Mouse (Mus musculus) liver, adult 2 months (tissue): ENCODE results near the gene Stxbp4. TPM values are rescaled to one million over a fixed set of nuclear protein-coding genes. Genes with fewer than 3 reads are reported as not detected.

Source experiments
- DNase-seq: peaks from one replicate; pipeline ENCODE4 v3.0.0-alpha.2; 2011; ENCODE audit warnings: low read depth, low spot score; ENCODE audit errors: extremely low read depth
- H3K27ac ChIP-seq: fragments of 200-500 bp; replicated peaks from 2 replicates; pipeline ENCODE4 v1.5.1; 2012; ENCODE audit warnings: low read depth, mild to moderate bottlenecking, control low read depth, inconsistent platforms, low read length; ENCODE audit not compliant: insufficient read depth
- H3K27me3 ChIP-seq: fragments of 200-500 bp; 2 replicates; pipeline ENCODE4 v1.6.1; 2012; ENCODE audit warnings: mild to moderate bottlenecking, moderate library complexity, low read length, inconsistent platforms; ENCODE audit not compliant: control insufficient read depth, insufficient read depth
- H3K36me3 ChIP-seq: fragments of 200-500 bp; 2 replicates; pipeline ENCODE4 v1.6.1; 2012; ENCODE audit warnings: low read length, inconsistent platforms; ENCODE audit not compliant: control insufficient read depth, insufficient read depth
- H3K4me1 ChIP-seq: fragments of 200-500 bp; 2 replicates; pipeline ENCODE4 v1.6.1; 2011; ENCODE audit warnings: low read length; ENCODE audit not compliant: control insufficient read depth, insufficient read depth
- H3K4me3 ChIP-seq: fragments of 200-500 bp; 2 replicates; pipeline ENCODE4 v1.5.1; 2011; ENCODE audit warnings: low read depth, mild to moderate bottlenecking, control low read depth, low read length, moderate library complexity; ENCODE audit not compliant: insufficient read depth
- H3K79me2 ChIP-seq: fragments of 200-500 bp; 2 replicates; pipeline ENCODE4 v1.6.1; 2012; ENCODE audit warnings: inconsistent platforms, mild to moderate bottlenecking, low read length, moderate library complexity; ENCODE audit not compliant: control insufficient read depth, insufficient read depth
- H3K9ac ChIP-seq: fragments of 200-500 bp; 2 replicates; pipeline ENCODE4 v1.6.1; 2012; ENCODE audit warnings: low read depth, mild to moderate bottlenecking, control low read depth, inconsistent platforms, low read length
- CTCF ChIP-seq: fragments of 200-500 bp; IDR thresholded peaks from 2 replicates; pipeline ENCODE4 v1.5.1; 2011; ENCODE audit warnings: low read depth, low read length, control low read depth
- POLR2A ChIP-seq: fragments of 200-500 bp; IDR thresholded peaks from 2 replicates; pipeline ENCODE4 v1.6.1; 2011; ENCODE audit warnings: low read length, control low read depth; ENCODE audit not compliant: insufficient read depth; ENCODE audit errors: extremely low read depth
- WGBS: fragments of 180-500 bp; shearing (Covaris S2); methylation state at CpG from one replicate; pipeline ENCODE4 v1.1.7; 2018; 5-methylcytosine and 5-hydroxymethylcytosine counted together
- polyA plus RNA-seq: library from polyadenylated mRNA; depleted of rRNA; stranded (reverse); fragments of >200 nt; gene quantifications from 2 replicates; pipeline ENCODE4 v1.2.3, GENCODE M21; 2012
- total RNA-seq: library from RNA; depleted of rRNA; stranded (reverse); fragments of >200 nt; gene quantifications from 2 replicates; pipeline ENCODE4 v1.2.3, GENCODE M21; 2014

Stxbp4 gene
- total and polyA plus RNA-seq, 2 experiments, result 0.62 to 1.8 TPM

- no peak for DNase-seq
- no peak overlapping the region for H3K27ac ChIP-seq
These were observed 62.3 kb downstream of the Stxbp4 start for GRCm38 (mm10) chr11:90575491-90576048.

GRCm38 (mm10) chr11:90570646-90571259, 67.1 kb downstream of the Stxbp4 start:
- 90% methylated on average over 2 of the region's 2 CpGs for WGBS
- TF ChIP-seq CTCF (no peak), POLR2A (no peak)
- no peaks in the 10 kb centered on the region for H3K27me3 ChIP-seq
- no peaks in the 10 kb centered on the region for H3K4me1 ChIP-seq
- H3K9ac ChIP-seq, result no peak overlapping the region
- H3K4me3 ChIP-seq, result no peak overlapping the region
- DNase-seq, result no peak
- H3K36me3 ChIP-seq, result no peaks in the 10 kb centered on the region; the same call in 1 of the 2 replicates
- H3K27ac ChIP-seq, result no peak overlapping the region
- no peaks in the 10 kb centered on the region for H3K79me2 ChIP-seq

More at GRCm38 (mm10) chr11:90575491-90576048, 62.3 kb downstream of the Stxbp4 start:
- no peaks in the 10 kb centered on the region for H3K36me3 ChIP-seq
- no peaks in the 10 kb centered on the region for H3K27me3 ChIP-seq
- no peaks in the 10 kb centered on the region for H3K79me2 ChIP-seq
- no peak overlapping the region for H3K4me3 ChIP-seq
- no peak for TF ChIP-seq POLR2A
- TF ChIP-seq CTCF, result no peak
- 97% methylated on average over 7 of the region's 7 CpGs for WGBS
- H3K9ac ChIP-seq, result no peak overlapping the region
- no peaks in the 10 kb centered on the region for H3K4me1 ChIP-seq

GRCm38 (mm10) chr11:90558359-90559047, 79.4 kb downstream of the Stxbp4 start:
- Histone ChIP-seq H3K4me1 (no peaks in the 10 kb centered on the region), H3K9ac (no peak overlapping the region), H3K36me3 (no peaks in the 10 kb centered on the region; the same call in 1 of the 2 replicates), H3K4me3 (no peak overlapping the region), H3K79me2 (no peaks in the 10 kb centered on the region), H3K27ac (no peak overlapping the region), H3K27me3 (no peaks in the 10 kb centered on the region)
- no peak for DNase-seq
- WGBS, result 71% methylated on average over 9 of the region's 9 CpGs
- TF ChIP-seq POLR2A, result no peak
- TF ChIP-seq CTCF, result no peak

- TF ChIP-seq CTCF (no peak), POLR2A (no peak)
- H3K4me1 ChIP-seq, result no peaks in the 10 kb centered on the region
- H3K27ac ChIP-seq, result no peak overlapping the region
- WGBS, result 86% methylated on average over 4 of the region's 4 CpGs
- H3K36me3 ChIP-seq, result no peaks in the 10 kb centered on the region
- no peak overlapping the region for H3K4me3 ChIP-seq
- no peaks in the 10 kb centered on the region for H3K79me2 ChIP-seq
- no peak for DNase-seq
- H3K27me3 ChIP-seq, result no peaks in the 10 kb centered on the region
- no peak overlapping the region for H3K9ac ChIP-seq
These were observed 81.4 kb downstream of the Stxbp4 start for GRCm38 (mm10) chr11:90556517-90556916.

- 87% methylated on average over 5 of the region's 5 CpGs for WGBS
- H3K9ac ChIP-seq, result no peak overlapping the region
These were observed 83.9 kb downstream of the Stxbp4 start for GRCm38 (mm10) chr11:90553963-90554362.

More at GRCm38 (mm10) chr11:90553963-90554362, 83.9 kb downstream of the Stxbp4 start:
- H3K27ac ChIP-seq, result no peak overlapping the region
- DNase-seq, result no peak
- no peaks in the 10 kb centered on the region for H3K4me1 ChIP-seq
- no peaks in the 10 kb centered on the region for H3K79me2 ChIP-seq
- no peak overlapping the region for H3K4me3 ChIP-seq
- TF ChIP-seq CTCF, result no peak
- no peak for TF ChIP-seq POLR2A
- H3K27me3 ChIP-seq, result no peaks in the 10 kb centered on the region
- no peaks in the 10 kb centered on the region for H3K36me3 ChIP-seq
